Mouse (Mus musculus) CD4-positive naive resting alpha-beta T cell, adult 76 days (primary cell): ENCODE measurements around the gene Luzp4. TPM values are rescaled to one million over a fixed set of nuclear protein-coding genes. Genes with fewer than 3 reads are reported as not detected.

Source experiments
- total RNA-seq: library from RNA; stranded (reverse); gene quantifications from one replicate; pipeline ENCODE4 v1.2.4, GENCODE M21; 2023

Gene Luzp4
- total RNA-seq, result not detected

GRCm38 (mm10) chrX:148857340-148857739 lies at the start of gene Luzp4:
Gene Luzp4 (plus strand): TSS chrX:148857640.

Other genes starting within 250 kb of the Luzp4 start
- gene Gm8334, start 242.5 kb upstream of the Luzp4 start, total RNA-seq, result not detected
- gene Gm15127, start 194.0 kb upstream of the Luzp4 start, total RNA-seq, result not detected
- not detected for gene Ott, start 216.6 kb downstream of the Luzp4 start, total RNA-seq